Mouse (Mus musculus) gastrocnemius, adult 18-20 months (tissue): ENCODE data around the gene Prap1. TPM values are rescaled to one million over a fixed set of nuclear protein-coding genes. Genes with fewer than 3 reads are reported as not detected.
"Not testable (repeated sequence)": the region's sequence is repeated elsewhere in the genome, so short reads cannot be mapped to it uniquely, and the experiment has no call there.

Experiments used
- DNase-seq: peaks from one replicate; pipeline ENCODE4 v3.0.0; 2021; ENCODE audit warnings: low spot score
- total RNA-seq, 2 experiments: library from RNA; stranded (reverse); gene quantifications; 2 replicates each; pipeline ENCODE4 v1.2.3; 2021

Prap1 gene
- total RNA-seq, 2 experiments from 2014 or later, result not detected

GRCm38 (mm10) chr7:140127911-140128310 lies 34.7 kb downstream of the Prap1 start:
- no peak for DNase-seq

GRCm38 (mm10) chr7:140132184-140132583 lies 39.0 kb downstream of the Prap1 start:
- not testable (repeated sequence) for DNase-seq

- not testable (repeated sequence) for DNase-seq
These were observed 40.8 kb downstream of the Prap1 start for GRCm38 (mm10) chr7:140134033-140134432.

- DNase-seq, result no peak
These were observed 42.0 kb downstream of the Prap1 start for GRCm38 (mm10) chr7:140135106-140135770.

- peak; percentile 95 for DNase-seq
These were observed 44.2 kb downstream of the Prap1 start, which contains the start of gene Mtg1 for GRCm38 (mm10) chr7:140137135-140138020. TSS of gene Mtg1 (plus strand) at chr7:140137564.

- DNase-seq, result no peak
These were observed 44.8 kb downstream of the Prap1 start for GRCm38 (mm10) chr7:140138021-140138310.

- peak; percentile 70 for DNase-seq
These were observed 48.2 kb downstream of the Prap1 start for GRCm38 (mm10) chr7:140141350-140141749.

- no peak for DNase-seq
These were observed 51.4 kb downstream of the Prap1 start for GRCm38 (mm10) chr7:140144550-140144949.

Other genes with a start within 250 kb of the Prap1 start
- gene Kndc1, start 198.7 kb upstream of the Prap1 start, total RNA-seq, result not detected
- gene Utf1, start 149.6 kb upstream of the Prap1 start, total RNA-seq, result not detected
- gene 6430531B16Rik, start 114.6 kb upstream of the Prap1 start, total RNA-seq, result not detected
- gene Adam8, start 100.8 kb upstream of the Prap1 start, total RNA-seq, result under 1 TPM; 0.30 to 0.47 TPM
- gene Zfp511, start 57.0 kb upstream of the Prap1 start, total RNA-seq, result 1 to 10 TPM; 8.3 to 8.6 TPM
- 10 to 100 TPM; 23.2 to 23.6 TPM for gene Tubgcp2, start 56.7 kb upstream of the Prap1 start, total RNA-seq
- not detected for gene Msx3, start 44.3 kb upstream of the Prap1 start, total RNA-seq
- gene Caly, start 10.8 kb upstream of the Prap1 start, total RNA-seq, result under 1 TPM; 0.52 to 0.53 TPM
- gene Fuom, start 9.0 kb downstream of the Prap1 start, total RNA-seq, result 10 to 100 TPM; 37.3 to 44.0 TPM
- 1 to 10 TPM; 3.2 to 4.0 TPM for gene Paox, start 22.4 kb downstream of the Prap1 start, total RNA-seq
- 100 to 1,000 TPM; 138 to 150 TPM for gene Echs1, start 23.1 kb downstream of the Prap1 start, total RNA-seq
- gene Mtg1, start 44.2 kb downstream of the Prap1 start, total RNA-seq, result 10 to 100 TPM; 27.8 to 30.9 TPM
- under 1 TPM in 1 of 2 experiments, not detected in 1; 0.07 TPM for gene Sprn, start 61.5 kb downstream of the Prap1 start, total RNA-seq
- gene Olfr522, start 71.4 kb downstream of the Prap1 start, total RNA-seq, result not detected
- gene Olfr523, start 79.8 kb downstream of the Prap1 start, total RNA-seq, result not detected
- not detected for gene Olfr524, start 112.6 kb downstream of the Prap1 start, total RNA-seq
- gene Cd163l1, start 124.9 kb downstream of the Prap1 start, total RNA-seq, result not detected
- gene 5830411N06Rik, start 153.9 kb downstream of the Prap1 start, total RNA-seq, result not detected
- not detected for gene Olfr525, start 227.5 kb downstream of the Prap1 start, total RNA-seq
- gene Olfr527, start 240.6 kb downstream of the Prap1 start, total RNA-seq, result not detected